Comparison of ENCODE assay signal across 8 mouse cellular contexts in genomic region chr2:166153399-166153793, GRCm38 (mm10). TPM values are rescaled to one million over a fixed set of nuclear protein-coding genes. Genes with fewer than 3 reads are reported as not detected.
DNase-seq lines count a peak whose midpoint lies in the region; ATAC-seq and TF ChIP-seq lines count a peak whose summit lies in the region.

No protein-coding gene starts in this region.

- no peaks in the 10 kb centered on the region for H3K36me3 ChIP-seq in testis, adult 2 months (ENCODE audit: control insufficient read depth, insufficient read depth, low read length)
- H3K36me3 ChIP-seq in limb, embryonic 13.5 days = no peaks in the 10 kb centered on the region; the same call in 1 of the 2 replicates
- H3K36me3 ChIP-seq in stomach, embryonic 16.5 days (ENCODE audit: control insufficient read depth, insufficient read depth, low read length) = no peaks in the 10 kb centered on the region

- WGBS in limb, embryonic 13.5 days = 14% methylated on average over 3 of the region's 3 CpGs
- 27% methylated on average over 3 of the region's 3 CpGs for WGBS in stomach, embryonic 16.5 days

- DNase-seq in embryo, embryonic 11 days = peak; percentile 50
- no peak for DNase-seq in embryo, embryonic 10 days (ENCODE audit: low spot score)
- DNase-seq in testis, postnatal 10 days (ENCODE audit: low spot score) = no peak
- no peak for DNase-seq in cerebellum, postnatal 14 days
- DNase-seq in right cerebral cortex, postnatal 25 days = no peak

- ATAC-seq in limb, embryonic 13.5 days (ENCODE audit: low FRiP score, low read depth) = no peak
- ATAC-seq in stomach, embryonic 16.5 days (ENCODE audit: insufficient read depth, low FRiP score) = peak; percentile 2; the same call in 1 of the 2 replicates

- no peak for TF ChIP-seq POLR2A in testis, adult 2 months (IDR thresholded peaks at IDR 0.05; ENCODE audit: control insufficient read depth, low read depth, low read length)

- peak overlapping the region; percentile 99 for H3K9ac ChIP-seq in limb, embryonic 13.5 days
- H3K9ac ChIP-seq in stomach, embryonic 16.5 days (ENCODE audit: low read length) = peak overlapping the region; percentile 91

- peak overlapping the region; percentile 27 for H3K27ac ChIP-seq in testis, adult 2 months (ENCODE audit: control insufficient read depth, insufficient read depth, low read depth, low read length)
- H3K27ac ChIP-seq in limb, embryonic 13.5 days = peak overlapping the region; percentile 98; the same call in 1 of the 2 replicates
- peak overlapping the region; percentile 94 for H3K27ac ChIP-seq in stomach, embryonic 16.5 days (ENCODE audit: low read length)

- peak overlapping the region; percentile 92 for H3K4me2 ChIP-seq in limb, embryonic 13.5 days (replicated peaks)
- H3K4me2 ChIP-seq in stomach, embryonic 16.5 days (ENCODE audit: low read depth, low read length) = peak overlapping the region; percentile 94

- H3K9me3 ChIP-seq in limb, embryonic 13.5 days = no peaks in the 10 kb centered on the region
- H3K9me3 ChIP-seq in stomach, embryonic 16.5 days (replicated peaks; ENCODE audit: control insufficient read depth, low read length) = no peaks in the 10 kb centered on the region

- no peaks in the 10 kb centered on the region; the same call in 1 of the 2 replicates for H3K27me3 ChIP-seq in testis, adult 2 months (ENCODE audit: control insufficient read depth, insufficient read depth, low read length)
- no peaks in the 10 kb centered on the region for H3K27me3 ChIP-seq in limb, embryonic 13.5 days
- H3K27me3 ChIP-seq in stomach, embryonic 16.5 days (ENCODE audit: control insufficient read depth, insufficient read depth, low read length) = no peaks in the 10 kb centered on the region

- TF ChIP-seq CTCF in testis, adult 2 months (IDR thresholded peaks at IDR 0.05; ENCODE audit: control insufficient read depth, insufficient read depth, insufficient replicate concordance, low read depth, low read length) = no peak

- peaks cover 18% of the 10 kb centered on the region for H3K4me1 ChIP-seq in testis, adult 2 months (ENCODE audit: control insufficient read depth, insufficient read depth, low read length)
- peaks cover 83% of the 10 kb centered on the region for H3K4me1 ChIP-seq in limb, embryonic 13.5 days
- peaks cover 55% of the 10 kb centered on the region for H3K4me1 ChIP-seq in stomach, embryonic 16.5 days (ENCODE audit: control insufficient read depth, insufficient read depth, low read length)

- no peak overlapping the region for H3K4me3 ChIP-seq in testis, adult 2 months (ENCODE audit: control insufficient read depth, low read depth, low read length)
- peak overlapping the region; percentile 87 for H3K4me3 ChIP-seq in limb, embryonic 13.5 days
- peak overlapping the region; percentile 75 for H3K4me3 ChIP-seq in stomach, embryonic 16.5 days (replicated peaks; ENCODE audit: low read length)

RNA-seq across cellular contexts. Expression of gene Sulf2, which starts 2.1 kb away (rescaled TPM):
- 14.2 and 15.6 TPM in 2 replicates for polyA plus RNA-seq in testis, adult 2 months (2012; rRNA removed)
- 171 and 181 TPM in 2 replicates for polyA plus RNA-seq in limb, embryonic 13.5 days (2015; fragmentation: Nextera tagmentation; extraction: Ambion mirVana)
- polyA plus RNA-seq in stomach, embryonic 16.5 days (2015; fragmentation: Nextera tagmentation; extraction: Ambion mirVana) = 119 and 124 TPM in 2 replicates

Comparison
In these comparisons a context has a peak if more than half of its experiments do, and no peak if none do; other contexts are left out.
1. H3K27ac ChIP-seq: peak in every context shown above with its lines; median percentile 98 in limb, embryonic 13.5 days; 94 in stomach, embryonic 16.5 days; 27 in testis, adult 2 months.